Mouse (Mus musculus) 416B (cell line): ENCODE measurements around the gene Fer1l4.

Experiments used
- DNase-seq: peaks from one replicate; pipeline ENCODE4 v3.0.0; 2011; ENCODE audit warnings: low read depth

Fer1l4 gene

GRCm38 (mm10) chr2:156007888-156008532 is 44.7 kb downstream of the Fer1l4 start, which contains the start of the genes 6430550D23Rik and Ergic3:
Gene 6430550D23Rik, minus strand, starts transcription at chr2:156007977.
Gene Ergic3, plus strand, starts transcription at chr2:156008045.
- DNase-seq: peak; percentile 98

GRCm38 (mm10) chr2:156005393-156005792 is 47.4 kb downstream of the Fer1l4 start:
- DNase-seq: peak; percentile 33

DNA sequence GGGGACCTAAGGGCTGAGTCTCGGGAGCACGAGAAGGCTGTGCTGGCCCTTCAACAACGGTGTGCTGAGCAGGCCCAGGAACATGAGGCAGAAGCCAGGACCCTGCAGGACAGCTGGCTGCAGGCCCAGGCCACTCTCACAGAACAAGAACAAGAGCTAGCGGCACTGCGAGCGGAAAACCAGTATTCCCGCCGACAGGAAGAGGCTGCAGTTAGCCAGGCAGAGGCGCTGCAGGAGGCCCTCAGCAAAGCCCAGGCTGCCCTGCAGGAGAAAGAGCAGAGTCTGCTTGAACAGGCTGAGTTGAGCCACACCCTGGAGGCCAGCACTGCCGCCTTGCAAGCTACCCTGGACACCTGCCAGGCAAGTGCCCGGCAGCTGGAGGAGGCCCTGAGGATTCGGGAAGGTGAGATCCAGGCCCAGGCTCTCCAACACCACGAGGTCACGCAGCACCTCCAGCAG is 60.9 kb downstream of the Fer1l4 start:
- DNase-seq: no peak

DNA sequence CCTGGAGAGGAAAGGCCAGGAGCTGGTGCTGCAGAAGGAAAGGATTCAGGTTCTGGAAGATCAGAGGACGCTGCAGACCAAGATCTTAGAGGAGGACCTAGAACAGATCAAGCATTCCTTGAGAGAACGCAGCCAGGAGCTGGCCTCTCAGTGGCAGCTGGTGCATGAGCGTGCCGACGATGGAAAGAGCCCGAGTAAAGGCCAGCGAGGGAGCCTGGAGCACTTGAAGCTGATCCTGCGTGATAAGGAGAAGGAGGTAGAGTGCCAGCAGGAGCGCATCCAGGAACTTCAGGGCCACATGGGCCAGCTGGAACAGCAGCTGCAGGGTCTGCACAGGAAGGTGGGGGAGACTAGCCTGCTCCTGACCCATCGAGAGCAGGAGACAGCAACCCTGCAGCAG is 61.6 kb downstream of the Fer1l4 start:
- DNase-seq: no peak

DNA sequence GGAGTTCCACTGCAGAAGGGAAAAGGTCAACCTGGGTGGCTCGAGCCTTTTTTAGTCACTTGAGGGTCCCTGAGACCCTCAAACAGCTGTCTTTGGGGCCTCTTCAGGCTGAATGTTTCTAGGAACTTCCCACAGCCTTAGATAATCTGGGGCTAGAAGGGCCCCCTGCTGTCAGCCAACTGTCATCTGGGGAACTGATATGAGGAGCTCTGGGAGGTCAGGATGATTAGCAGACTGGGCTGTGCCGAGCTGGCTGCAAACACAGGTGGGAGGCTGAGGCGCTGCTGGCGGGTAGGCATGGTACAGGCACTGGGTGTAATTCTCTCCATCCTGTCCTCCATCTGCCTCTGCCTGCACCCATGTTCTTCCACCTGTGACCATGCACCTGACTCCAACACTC is 63.7 kb downstream of the Fer1l4 start:
- no peak for DNase-seq

DNA sequence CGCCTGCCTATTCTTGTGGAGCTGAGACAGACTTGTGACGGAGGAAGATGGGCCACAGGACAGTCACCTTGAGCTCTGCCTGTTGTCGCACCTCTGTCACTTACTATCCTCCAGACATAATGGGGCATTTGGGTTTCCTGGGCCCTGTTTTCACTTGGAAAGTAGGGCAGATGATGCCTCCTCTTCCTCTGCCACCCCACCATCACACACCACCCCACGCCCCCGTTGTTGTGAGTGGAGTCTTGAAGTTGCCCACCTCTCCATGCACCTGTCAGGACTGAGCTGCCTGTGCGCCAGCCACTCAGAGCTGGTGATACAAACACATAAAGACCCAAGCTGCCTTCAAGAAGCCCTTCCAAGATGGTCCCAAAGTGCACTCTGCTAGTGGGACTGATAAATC is 65.6 kb downstream of the Fer1l4 start:
- DNase-seq: no peak

GRCm38 (mm10) chr2:155985776-155986175 is 67.0 kb downstream of the Fer1l4 start:
- DNase-seq: no peak

DNA sequence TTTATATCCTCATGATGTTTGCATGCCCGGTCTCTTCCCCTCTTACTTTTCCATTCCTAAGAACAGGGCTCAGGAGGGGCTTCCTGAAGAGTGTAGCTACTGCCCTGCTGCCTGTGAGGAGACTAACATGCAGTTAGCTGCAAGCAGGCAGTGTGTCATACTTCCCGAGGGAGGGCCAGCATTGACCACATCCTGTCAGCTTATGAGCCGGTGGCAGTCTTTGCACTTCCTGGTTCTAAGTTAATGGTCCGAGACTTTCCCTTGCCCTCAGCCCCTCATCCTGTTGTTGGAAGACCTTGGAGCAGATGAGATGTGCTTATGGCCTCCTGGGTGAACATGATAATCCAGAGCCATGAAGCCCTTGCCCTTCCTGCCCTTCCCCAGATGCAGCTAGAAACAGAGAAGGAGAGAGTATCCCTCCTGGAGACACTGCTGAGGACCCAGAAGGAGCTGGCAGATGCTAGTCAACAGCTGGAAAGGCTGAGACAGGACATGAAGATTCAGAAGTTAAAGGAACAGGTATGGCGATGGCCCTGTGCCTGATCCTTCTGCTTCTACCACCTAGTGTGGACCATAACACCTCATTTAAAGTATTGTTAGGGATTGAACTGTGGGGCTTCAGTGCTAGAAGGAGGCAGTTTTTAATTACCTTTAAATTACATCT is 73.3 kb downstream of the Fer1l4 start:
- DNase-seq: peak; percentile 94

GRCm38 (mm10) chr2:155974087-155974731 is 78.5 kb downstream of the Fer1l4 start:
- no peak for DNase-seq

- DNase-seq: no peak
These were observed 79.4 kb downstream of the Fer1l4 start for GRCm38 (mm10) chr2:155973348-155973747.
